Mouse (Mus musculus) embryo, embryonic 11 days (tissue): ENCODE results near the gene A1cf.
A peak's percentile ranks its signal among the peaks of the same experiment; 100 is the strongest.

Source experiments
- DNase-seq: peaks from one replicate; pipeline ENCODE4 v3.0.0-alpha.2; 2015

The A1cf gene

GRCm38 (mm10) chr19:31868521-31868920 lies at the start of gene A1cf:
Gene A1cf, plus strand, starts transcription at chr19:31868764.
- DNase-seq: no peak

GRCm38 (mm10) chr19:31834250-31834649 lies 34.3 kb upstream of the A1cf start:
- DNase-seq: no peak

GRCm38 (mm10) chr19:31861909-31862308 lies 6.7 kb upstream of the A1cf start:
- peak; percentile 1 for DNase-seq

DNA sequence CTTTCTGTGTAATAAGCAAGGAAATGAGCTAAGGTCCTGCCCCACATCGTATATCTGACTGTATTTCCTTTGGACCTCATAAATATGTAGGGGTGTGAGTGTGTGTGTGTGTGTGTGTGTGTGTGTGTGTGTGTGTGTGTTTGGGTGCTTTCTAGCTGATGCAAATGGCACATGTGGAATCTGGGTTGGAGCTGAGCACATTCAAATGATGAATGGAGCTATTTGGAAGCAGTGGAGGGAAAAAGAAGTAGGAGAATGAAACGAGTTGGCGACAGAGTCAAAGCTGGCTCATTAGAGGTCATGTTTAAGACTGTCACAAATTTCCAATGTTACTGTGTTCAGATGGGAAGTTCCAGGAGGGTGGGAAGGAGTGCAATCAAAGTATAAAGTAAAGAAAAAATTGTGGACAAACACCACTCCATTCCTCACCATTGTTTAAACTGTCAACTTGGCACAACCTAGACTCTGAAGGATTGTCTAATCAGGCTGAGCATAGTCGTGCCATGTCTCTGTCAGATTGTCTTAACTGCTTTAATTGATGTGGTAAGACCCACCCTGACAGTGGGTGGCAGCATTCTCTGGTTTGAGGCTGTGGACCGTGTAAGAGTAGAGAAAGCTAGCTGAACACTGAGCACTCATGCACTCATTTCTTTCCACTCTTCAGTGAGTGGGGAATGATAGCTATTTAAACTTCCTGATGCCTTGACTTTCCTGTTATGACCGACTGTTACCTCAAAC lies 5.9 kb upstream of the A1cf start:
- peak; percentile 1 for DNase-seq

- no peak for DNase-seq
These were observed 3.1 kb upstream of the A1cf start for GRCm38 (mm10) chr19:31865451-31865850.

DNA sequence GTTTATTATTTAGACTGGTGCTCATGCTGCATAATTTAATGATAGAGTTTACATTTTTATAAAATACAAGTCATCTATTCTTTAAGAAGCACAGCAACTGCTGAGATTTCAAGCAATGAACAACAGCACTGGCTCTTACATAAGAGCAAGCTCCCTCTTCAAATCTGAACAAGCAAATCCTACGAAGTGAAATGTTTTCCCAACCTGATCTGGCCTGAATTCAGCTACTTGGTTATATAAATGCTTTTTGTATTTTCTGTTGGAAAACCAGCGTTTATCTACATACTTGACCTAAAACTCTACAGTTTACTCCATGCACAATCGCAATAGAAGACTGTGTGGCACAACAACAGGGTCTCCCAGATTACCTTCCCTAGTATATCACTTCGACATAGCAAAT lies 488 bp upstream of the A1cf start:
- no peak for DNase-seq

- DNase-seq: no peak
These were observed 407 bp downstream of the A1cf start for GRCm38 (mm10) chr19:31868971-31869370.

GRCm38 (mm10) chr19:31871377-31871776 lies 2.8 kb downstream of the A1cf start:
- DNase-seq: no peak

DNA sequence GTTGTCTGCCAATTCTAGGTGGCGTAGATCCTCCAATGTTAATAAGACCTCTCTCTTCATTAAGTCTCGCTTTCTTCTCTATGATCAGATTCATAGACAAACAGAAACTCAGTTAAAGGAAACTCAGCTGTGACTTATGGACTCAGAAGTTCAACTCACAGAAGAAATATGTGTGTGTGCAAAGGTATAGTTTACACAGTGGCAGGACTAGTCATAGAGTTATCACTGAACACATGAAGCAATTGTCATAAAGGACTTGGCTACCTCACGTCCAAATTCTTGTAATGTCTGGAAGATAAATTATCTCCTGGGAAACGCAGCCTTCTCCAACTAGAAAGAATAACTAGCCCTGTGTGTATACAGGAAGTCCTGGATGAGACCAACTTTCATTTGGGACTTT lies 9.4 kb downstream of the A1cf start:
- no peak for DNase-seq

DNA sequence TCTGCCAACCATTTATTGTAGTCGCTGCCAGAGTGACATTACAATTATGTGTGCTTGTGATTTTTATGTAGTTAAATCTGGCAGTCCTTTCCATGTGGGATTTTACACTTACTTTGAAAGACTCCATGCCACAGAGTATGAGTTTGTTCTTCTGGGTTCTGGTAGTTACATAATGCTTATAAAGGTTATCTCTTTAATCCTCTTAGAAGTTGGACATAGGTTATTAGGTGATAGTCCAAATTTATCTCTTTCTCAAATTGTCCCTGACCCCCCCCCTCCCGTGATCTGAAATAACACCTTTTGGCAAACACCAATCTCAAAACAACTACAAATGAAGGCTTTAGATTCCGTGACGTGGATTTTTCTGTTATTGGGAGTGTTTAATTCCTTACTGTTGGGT lies 16.0 kb downstream of the A1cf start:
- DNase-seq: no peak

DNA sequence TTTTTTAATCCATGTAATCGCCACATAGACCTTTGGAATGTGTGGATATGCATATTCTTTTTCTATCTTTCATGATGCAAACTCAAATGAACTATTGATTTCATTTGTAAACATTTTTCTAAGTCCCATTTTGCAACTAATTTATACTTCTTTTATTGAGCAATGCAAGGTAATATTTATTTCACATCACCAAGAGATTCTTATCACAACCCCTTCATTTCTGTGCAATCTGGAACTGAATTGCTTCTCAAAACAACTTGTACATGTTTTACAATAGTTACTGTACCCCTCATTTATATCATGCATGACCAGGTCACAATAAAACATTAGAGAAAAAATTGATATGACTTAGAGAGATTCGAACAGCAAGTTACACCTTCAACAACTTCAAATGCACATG lies 18.7 kb downstream of the A1cf start:
- DNase-seq: no peak

GRCm38 (mm10) chr19:31889988-31890387 lies 21.4 kb downstream of the A1cf start:
- DNase-seq: no peak

DNA sequence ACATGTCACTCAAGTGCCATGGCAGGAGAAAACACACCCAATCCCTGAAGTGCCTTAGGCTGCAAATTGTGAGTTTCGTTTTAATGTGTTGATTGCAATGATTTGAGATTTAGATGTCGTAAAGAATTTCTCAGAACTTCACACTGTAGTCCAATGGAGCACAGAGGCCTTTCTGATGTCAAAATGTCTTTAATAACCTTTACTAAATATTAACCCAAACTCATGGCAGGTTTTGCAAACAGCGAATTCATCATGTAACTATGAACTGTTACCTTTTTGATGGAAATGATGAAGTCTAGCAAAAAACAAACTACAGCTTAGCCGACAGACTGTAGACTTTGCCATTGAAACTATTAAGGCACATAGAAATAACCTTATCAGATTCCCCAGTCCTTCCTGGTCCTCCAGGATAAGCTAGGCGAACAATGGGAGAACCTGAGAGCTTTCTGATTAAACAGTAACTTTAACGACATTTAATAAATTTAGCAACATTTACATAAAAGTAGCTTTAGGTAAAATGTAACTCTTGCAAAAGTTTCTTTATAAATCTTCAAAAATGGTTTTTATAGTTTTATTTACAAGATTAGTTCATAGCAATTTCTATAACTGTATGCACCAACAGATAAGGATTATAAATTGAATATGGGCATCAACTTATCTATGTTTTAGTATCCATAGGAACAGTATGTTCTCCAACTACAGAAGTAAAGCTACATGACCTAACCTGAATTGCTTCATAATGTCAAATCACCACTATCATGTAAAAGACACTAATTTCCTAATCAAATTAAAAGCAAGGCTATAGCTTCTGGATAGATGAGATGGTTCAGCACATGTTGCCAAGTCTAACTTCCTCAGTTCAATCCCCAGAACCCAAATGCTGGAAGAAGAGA lies 22.7 kb downstream of the A1cf start:
- DNase-seq: no peak

DNA sequence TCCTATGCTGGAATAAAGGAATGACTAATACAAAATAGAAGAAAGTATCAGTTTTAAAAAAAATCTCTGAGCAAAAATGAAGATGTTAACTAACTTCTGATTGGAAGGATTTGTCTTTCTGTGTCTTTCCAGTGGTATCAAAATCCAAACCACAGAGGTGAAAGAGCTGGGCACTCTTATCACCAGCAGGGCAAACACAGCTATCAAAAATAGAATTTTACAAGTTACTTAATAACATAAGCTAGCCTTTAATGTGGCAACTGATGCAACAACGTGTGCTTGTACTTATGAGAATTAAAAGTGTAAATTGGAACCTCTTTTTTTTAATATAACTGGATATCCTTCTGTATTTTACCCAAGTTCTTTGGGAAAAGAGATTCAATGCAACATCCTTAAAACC lies 27.4 kb downstream of the A1cf start:
- no peak for DNase-seq

DNA sequence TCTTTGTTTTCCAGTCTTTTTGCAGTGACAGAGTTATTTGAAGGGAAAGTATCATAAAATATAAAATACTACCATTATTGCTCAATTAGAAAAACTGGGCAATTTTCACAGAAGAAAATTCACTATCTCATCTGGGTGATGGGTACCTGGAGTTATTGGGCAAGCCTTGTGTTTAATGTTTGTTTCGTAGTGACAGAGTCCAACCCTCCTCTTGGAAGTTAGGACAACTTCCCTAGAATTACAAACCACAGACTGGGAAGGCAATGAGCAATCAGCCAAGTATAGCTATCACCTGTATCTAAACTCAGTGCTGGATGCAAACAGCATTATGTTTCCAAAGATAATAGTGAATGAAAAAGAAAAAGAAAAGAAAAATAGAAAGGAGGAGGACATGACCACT lies 28.1 kb downstream of the A1cf start:
- no peak for DNase-seq

DNA sequence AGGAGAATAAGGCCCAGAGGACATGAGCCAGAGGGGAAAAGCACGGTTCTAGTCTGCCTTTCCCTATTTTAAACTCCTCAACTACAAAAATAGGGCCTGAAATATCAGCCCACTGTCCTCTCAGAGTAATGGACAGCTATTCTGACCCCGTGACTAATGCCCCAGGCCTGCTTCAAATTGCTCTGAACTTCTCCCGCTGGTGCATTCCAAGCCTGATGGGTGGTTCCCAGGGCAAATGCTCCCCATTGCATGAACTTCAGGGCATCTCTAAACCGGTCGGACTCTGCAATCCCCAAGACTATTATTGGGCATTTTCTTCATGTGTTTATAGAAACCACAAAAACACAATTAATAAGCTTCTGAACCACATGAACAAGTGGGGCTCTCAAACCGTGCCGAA lies 37.1 kb downstream of the A1cf start:
- DNase-seq: peak; percentile 20

DNA sequence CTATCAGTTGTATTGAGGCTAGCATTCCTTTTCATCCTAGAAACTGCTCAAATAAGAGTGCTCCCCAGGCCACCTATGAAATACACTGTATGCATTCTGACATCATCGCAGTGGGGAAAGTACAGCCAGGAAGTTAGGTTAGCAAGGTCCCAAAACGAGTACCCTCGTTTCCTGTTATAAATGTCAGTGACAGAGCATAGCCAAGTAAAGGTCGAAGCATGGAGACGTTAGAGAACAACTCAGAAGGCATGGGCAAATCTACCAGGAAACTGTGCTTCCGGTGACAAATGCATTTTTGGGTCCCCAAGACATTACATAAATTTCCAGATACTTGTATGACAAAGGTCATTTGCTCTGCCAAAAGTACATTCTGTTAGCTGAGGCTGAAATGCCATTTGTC lies 41.9 kb downstream of the A1cf start:
- DNase-seq: no peak

DNA sequence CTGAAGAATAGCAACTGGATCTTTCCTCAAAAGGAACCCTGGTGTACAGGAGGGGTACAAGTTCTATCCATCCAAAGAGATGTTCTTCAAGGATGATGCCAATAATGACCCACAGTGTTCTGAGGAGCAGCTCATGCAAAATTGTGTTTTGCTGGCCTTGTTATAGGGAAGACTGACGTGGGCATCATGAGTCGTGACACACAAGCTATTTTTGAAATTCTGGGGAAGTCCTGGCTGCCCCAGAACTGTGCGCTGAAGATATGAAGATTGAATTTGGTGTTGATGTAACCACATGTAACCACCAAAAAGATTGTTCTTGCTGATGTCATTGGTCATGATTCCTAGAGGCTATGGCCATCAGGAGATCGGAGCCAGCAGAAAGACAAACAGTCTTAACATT lies 45.4 kb downstream of the A1cf start:
- DNase-seq: no peak

- DNase-seq: no peak
These were observed 51.8 kb downstream of the A1cf start for GRCm38 (mm10) chr19:31920357-31920756.

DNA sequence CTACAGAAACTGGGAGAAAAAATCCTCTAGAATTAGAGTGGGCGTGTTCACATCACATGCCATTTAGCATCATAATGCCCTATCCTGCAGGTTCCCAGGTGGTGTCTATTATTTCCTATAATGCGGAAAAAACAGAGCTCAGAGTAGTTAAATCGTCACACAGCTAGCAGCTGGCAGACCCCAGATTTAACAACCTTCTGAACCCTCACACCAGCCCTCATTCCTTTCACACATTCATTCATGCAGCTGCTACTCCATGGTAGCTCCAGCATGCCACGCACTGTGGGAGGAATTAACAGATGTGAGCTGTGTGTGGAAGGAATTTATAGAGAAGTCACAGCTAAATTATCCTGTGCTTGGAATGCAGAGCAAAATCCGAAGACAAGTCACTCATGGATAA lies 53.3 kb downstream of the A1cf start:
- peak; percentile 17 for DNase-seq

GRCm38 (mm10) chr19:31923615-31924352 lies 55.2 kb downstream of the A1cf start:
- DNase-seq: no peak

- DNase-seq: no peak
These were observed 82.4 kb downstream of the A1cf start for GRCm38 (mm10) chr19:31950793-31951489.

- no peak for DNase-seq
These were observed 85.2 kb downstream of the A1cf start for GRCm38 (mm10) chr19:31953799-31954198.
